Mouse (Mus musculus): Measurements from ENCODE around the gene Cdk11b. TPM values are rescaled to one million over a fixed set of nuclear protein-coding genes. Genes with fewer than 3 reads are reported as not detected.

Gene Cdk11b
- polyA plus RNA-seq, 1 experiment from 2014 or later: 70.3 TPM

Other genes with a start within 250 kb of the Cdk11b start
- gene Gabrd, start 226.7 kb upstream of the Cdk11b start, polyA plus RNA-seq (2015; fragmentation: Nextera tagmentation; extraction: Ambion mirVana): 0.15 and 0.29 TPM in 2 replicates
- 5.6 and 6.1 TPM in 2 replicates for gene Cfap74, start 215.7 kb upstream of the Cdk11b start, polyA plus RNA-seq (2015; fragmentation: Nextera tagmentation; extraction: Ambion mirVana)
- gene Tmem52, start 155.7 kb upstream of the Cdk11b start, polyA plus RNA-seq (2015; fragmentation: Nextera tagmentation; extraction: Ambion mirVana): not detected in 2 replicates
- 506 and 533 TPM in 2 replicates for gene Gnb1, start 133.5 kb upstream of the Cdk11b start, polyA plus RNA-seq (2015; fragmentation: Nextera tagmentation; extraction: Ambion mirVana)
- gene Nadk, start 62.5 kb upstream of the Cdk11b start, polyA plus RNA-seq (2015; fragmentation: Nextera tagmentation; extraction: Ambion mirVana): 88.4 and 96.1 TPM in 2 replicates
- gene Slc35e2, start 23.4 kb upstream of the Cdk11b start, polyA plus RNA-seq (2015; fragmentation: Nextera tagmentation; extraction: Ambion mirVana): 8.5 and 10.1 TPM in 2 replicates
- not detected in 2 replicates for gene Gm10563, start 20.6 kb downstream of the Cdk11b start, polyA plus RNA-seq (2015; fragmentation: Nextera tagmentation; extraction: Ambion mirVana)
- 17.1 and 19.1 TPM in 2 replicates for gene Mmp23, start 28.5 kb downstream of the Cdk11b start, polyA plus RNA-seq (2015; fragmentation: Nextera tagmentation; extraction: Ambion mirVana)
- gene Mib2, start 44.3 kb downstream of the Cdk11b start, polyA plus RNA-seq (2015; fragmentation: Nextera tagmentation; extraction: Ambion mirVana): 30.5 and 34.3 TPM in 2 replicates
- gene Fndc10, start 69.5 kb downstream of the Cdk11b start, polyA plus RNA-seq (2015; fragmentation: Nextera tagmentation; extraction: Ambion mirVana): 8.4 and 10.2 TPM in 2 replicates
- gene Ssu72, start 79.9 kb downstream of the Cdk11b start, polyA plus RNA-seq (2015; fragmentation: Nextera tagmentation; extraction: Ambion mirVana): 141 and 150 TPM in 2 replicates
- gene Tmem240, start 109.9 kb downstream of the Cdk11b start, polyA plus RNA-seq (2015; fragmentation: Nextera tagmentation; extraction: Ambion mirVana): 1.0 and 1.1 TPM in 2 replicates
- 94.4 and 100 TPM in 2 replicates for gene Atad3a, start 136.2 kb downstream of the Cdk11b start, polyA plus RNA-seq (2015; fragmentation: Nextera tagmentation; extraction: Ambion mirVana)
- gene Vwa1, start 149.8 kb downstream of the Cdk11b start, polyA plus RNA-seq (2015; fragmentation: Nextera tagmentation; extraction: Ambion mirVana): 11.1 and 11.6 TPM in 2 replicates
- 0.64 and 0.81 TPM in 2 replicates for gene Tmem88b, start 161.0 kb downstream of the Cdk11b start, polyA plus RNA-seq (2015; fragmentation: Nextera tagmentation; extraction: Ambion mirVana)
- gene Ankrd65, start 165.6 kb downstream of the Cdk11b start, polyA plus RNA-seq (2015; fragmentation: Nextera tagmentation; extraction: Ambion mirVana): not detected in 2 replicates
- 213 and 220 TPM in 2 replicates for gene Mrpl20, start 178.0 kb downstream of the Cdk11b start, polyA plus RNA-seq (2015; fragmentation: Nextera tagmentation; extraction: Ambion mirVana)
- 211 and 231 TPM in 2 replicates for gene Ccnl2, start 187.6 kb downstream of the Cdk11b start, polyA plus RNA-seq (2015; fragmentation: Nextera tagmentation; extraction: Ambion mirVana)
- 140 and 144 TPM in 2 replicates for gene Aurkaip1, start 206.4 kb downstream of the Cdk11b start, polyA plus RNA-seq (2015; fragmentation: Nextera tagmentation; extraction: Ambion mirVana)
- 76.6 and 92.7 TPM in 2 replicates for gene Mxra8, start 214.8 kb downstream of the Cdk11b start, polyA plus RNA-seq (2015; fragmentation: Nextera tagmentation; extraction: Ambion mirVana)
- 4.3 and 5.7 TPM in 2 replicates for gene Dvl1, start 222.5 kb downstream of the Cdk11b start, polyA plus RNA-seq (2015; fragmentation: Nextera tagmentation; extraction: Ambion mirVana)
- gene Tas1r3, start 238.5 kb downstream of the Cdk11b start, polyA plus RNA-seq (2015; fragmentation: Nextera tagmentation; extraction: Ambion mirVana): 0.25 and 0.33 TPM in 2 replicates
- 13.6 and 13.8 TPM in 2 replicates for gene Cptp, start 244.6 kb downstream of the Cdk11b start, polyA plus RNA-seq (2015; fragmentation: Nextera tagmentation; extraction: Ambion mirVana)
- gene Ints11, start 244.7 kb downstream of the Cdk11b start, polyA plus RNA-seq (2015; fragmentation: Nextera tagmentation; extraction: Ambion mirVana): 71.2 and 74.8 TPM in 2 replicates